ENCODE assay signal across 27 mouse cellular contexts in the genomic region with DNA sequence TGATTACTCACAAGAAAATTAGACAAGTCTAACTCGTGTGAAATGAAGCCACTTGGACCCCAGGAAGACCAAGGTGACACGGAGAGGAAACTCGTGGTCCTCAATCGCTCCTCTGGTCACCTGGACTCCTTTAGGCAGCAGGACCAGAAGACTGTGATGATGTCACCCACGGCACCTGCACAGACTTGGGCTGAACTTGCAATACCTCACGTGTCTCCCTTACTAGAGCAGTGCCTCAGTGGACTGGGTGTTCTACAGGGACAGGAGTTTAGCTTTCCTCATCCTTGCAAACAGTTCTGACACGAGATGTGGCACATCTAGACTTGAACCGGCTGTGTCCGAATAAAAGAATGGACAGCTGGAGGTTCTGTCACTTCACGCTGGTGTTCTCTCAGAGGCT. TPM values are rescaled to one million over a fixed set of nuclear protein-coding genes. Genes with fewer than 3 reads are reported as not detected.
"Had no signal": no experiment of that assay in that cellular context is flagged by ENCODE, and none has a peak within 500 bp of the region (broad histone marks: within the 10 kb centered on the region; RNA-seq: fewer than 3 reads in every experiment).

No protein-coding gene starts in this region.

- DNase-seq: cerebellum, adult 9-10 months; cerebellum, adult 9-11 months; cerebellum, postnatal 10 days; cerebellum, postnatal 14 days; cerebellum, postnatal 25 days; cerebellum, postnatal 36 days; embryo, embryonic 11 days; forebrain, postnatal 0 days; gastrocnemius, adult 2 months; gastrocnemius, postnatal 10 days; gastrocnemius, postnatal 14 days; gastrocnemius, postnatal 25 days; gastrocnemius, postnatal 36 days; heart, adult 11 months; heart, adult 18-20 months; heart, adult 2 months had no signal

- H3K27me3 ChIP-seq: embryonic facial prominence, embryonic 12.5 days; embryonic facial prominence, embryonic 13.5 days; embryonic facial prominence, embryonic 15.5 days; forebrain, embryonic 15.5 days had no signal

- H3K36me3 ChIP-seq: embryonic facial prominence, embryonic 10.5 days; embryonic facial prominence, embryonic 12.5 days; embryonic facial prominence, embryonic 13.5 days; embryonic facial prominence, embryonic 15.5 days; forebrain, embryonic 10.5 days; forebrain, embryonic 12.5 days; forebrain, embryonic 15.5 days had no signal

- H3K4me1 ChIP-seq: embryonic facial prominence, embryonic 12.5 days; embryonic facial prominence, embryonic 15.5 days; forebrain, embryonic 10.5 days; forebrain, embryonic 12.5 days; forebrain, embryonic 13.5 days; forebrain, embryonic 15.5 days had no signal

- H3K4me3 ChIP-seq: embryonic facial prominence, embryonic 10.5 days; embryonic facial prominence, embryonic 12.5 days; embryonic facial prominence, embryonic 13.5 days; embryonic facial prominence, embryonic 15.5 days; erythroblast, embryonic 14.5 days; forebrain, embryonic 10.5 days; forebrain, embryonic 12.5 days; forebrain, embryonic 13.5 days; forebrain, embryonic 15.5 days; gastrocnemius, adult 2 months; heart, adult 2 months had no signal

- H3K9ac ChIP-seq: embryonic facial prominence, embryonic 12.5 days; embryonic facial prominence, embryonic 13.5 days; embryonic facial prominence, embryonic 15.5 days; forebrain, embryonic 12.5 days; forebrain, embryonic 13.5 days; forebrain, embryonic 15.5 days; forebrain, postnatal 0 days had no signal

- H3K4me2 ChIP-seq: embryonic facial prominence, embryonic 12.5 days; embryonic facial prominence, embryonic 13.5 days; embryonic facial prominence, embryonic 15.5 days; forebrain, embryonic 12.5 days; forebrain, embryonic 13.5 days; forebrain, embryonic 15.5 days had no signal

- H3K9me3 ChIP-seq: embryonic facial prominence, embryonic 10.5 days; embryonic facial prominence, embryonic 12.5 days; embryonic facial prominence, embryonic 13.5 days; embryonic facial prominence, embryonic 15.5 days; forebrain, embryonic 10.5 days; forebrain, embryonic 12.5 days; forebrain, embryonic 13.5 days; forebrain, embryonic 15.5 days had no signal

- H3K27ac ChIP-seq: embryonic facial prominence, embryonic 10.5 days; embryonic facial prominence, embryonic 12.5 days; embryonic facial prominence, embryonic 13.5 days; embryonic facial prominence, embryonic 15.5 days; forebrain, embryonic 10.5 days; forebrain, embryonic 12.5 days; forebrain, embryonic 13.5 days; forebrain, embryonic 15.5 days; gastrocnemius, adult 2 months; heart, adult 2 months had no signal

RNA-seq across cellular contexts. Expression of gene Grb7, which starts 35.9 kb away (rescaled TPM):
- total RNA-seq: common myeloid progenitor, adult 5-6 weeks; gastrocnemius, adult 2 months; gastrocnemius, postnatal 14 days; gastrocnemius, postnatal 36 days; granulocyte monocyte progenitor cell, adult 5-6 weeks had no signal
